Mouse (Mus musculus) layer of hippocampus, adult 6 months (tissue): ENCODE data around the gene Olfr366. TPM values are rescaled to one million over a fixed set of nuclear protein-coding genes. Genes with fewer than 3 reads are reported as not detected.

Experiments used
- long read RNA-seq, 2 experiments: library from polyadenylated mRNA; unstranded; transcript quantifications; one replicate each; pipeline ENCODE4 v2.0.0; 2019 to 2020
- polyA plus RNA-seq: library from polyadenylated mRNA; unstranded; fragments of <200 nt; fragmentation: Nextera tagmentation; gene quantifications from 2 replicates; pipeline ENCODE4 v1.2.3, GENCODE M21; 2021

Olfr366 gene
- polyA plus RNA-seq = not detected in 2 replicates
- long read RNA-seq, experiment 1 = 0 reads
- long read RNA-seq, experiment 2 = 0 reads

GRCm38 (mm10) chr2:37211274-37211673, at the start of gene Olfr366:
Gene Olfr366 (plus strand): TSS chr2:37211574.

GRCm38 (mm10) chr2:37187898-37188297, 23.5 kb upstream of the Olfr366 start, which contains the start of gene Olfr365:
Gene Olfr365 (plus strand): TSS chr2:37188198.

Other genes with a start within 250 kb of the Olfr366 start
- not detected in 2 replicates for gene Olfr357, start 217.7 kb upstream of the Olfr366 start, polyA plus RNA-seq
- gene Olfr358, start 202.2 kb upstream of the Olfr366 start, polyA plus RNA-seq = not detected in 2 replicates
- not detected in 2 replicates for gene Olfr360, start 145.8 kb upstream of the Olfr366 start, polyA plus RNA-seq
- not detected in 2 replicates for gene Olfr361, start 122.3 kb upstream of the Olfr366 start, polyA plus RNA-seq
- not detected in 2 replicates for gene Olfr362, start 93.7 kb upstream of the Olfr366 start, polyA plus RNA-seq
- not detected in 2 replicates for gene Olfr364-ps1, start 72.3 kb upstream of the Olfr366 start, polyA plus RNA-seq
- gene Olfr365, start 23.4 kb upstream of the Olfr366 start, polyA plus RNA-seq = not detected in 2 replicates
- gene Olfr368, start 114.9 kb downstream of the Olfr366 start, polyA plus RNA-seq = not detected in 2 replicates
- gene Pdcl, start 147.8 kb downstream of the Olfr366 start, polyA plus RNA-seq = 14.1 and 17.3 TPM in 2 replicates
- 7.4 and 8.0 TPM in 2 replicates for gene Rc3h2, start 211.3 kb downstream of the Olfr366 start, polyA plus RNA-seq
- gene Zbtb26, start 231.6 kb downstream of the Olfr366 start, polyA plus RNA-seq = 3.1 and 3.9 TPM in 2 replicates
- gene Zbtb6, start 231.6 kb downstream of the Olfr366 start, polyA plus RNA-seq = 1.8 and 2.9 TPM in 2 replicates
- 17.2 and 22.1 TPM in 2 replicates for gene Rabgap1, start 231.7 kb downstream of the Olfr366 start, polyA plus RNA-seq